Mouse (Mus musculus): ENCODE measurements around the gene Brca2. TPM values are rescaled to one million over a fixed set of nuclear protein-coding genes. Genes with fewer than 3 reads are reported as not detected.
"Not testable (repeated sequence)": the region's sequence is repeated elsewhere in the genome, so short reads cannot be mapped to it uniquely, and the experiment has no call there.

Gene Brca2
- total and polyA plus RNA-seq, 2 experiments from 2014 or later = 9.9 to 15.8 TPM

GRCm38 (mm10) chr5:150490821-150491220 lies 31.6 kb upstream of the Brca2 start:
- Histone ChIP-seq H3K27me3 (ENCODE audit: control insufficient read depth, insufficient read depth, low read length) (no peaks in the 10 kb centered on the region), H3K4me3 (ENCODE audit: low read depth, low read length) (no peak overlapping the region), H3K27ac (ENCODE audit: low read depth) (no peak overlapping the region), H3K9ac (replicated peaks; ENCODE audit: low read depth, low read length) (no peak overlapping the region), H3K9me3 (replicated peaks; ENCODE audit: control insufficient read depth, low read length) (no peaks in the 10 kb centered on the region), H3K4me2 (ENCODE audit: low read depth, low read length) (no peak overlapping the region), H3K4me1 (ENCODE audit: control insufficient read depth, insufficient read depth) (no peaks in the 10 kb centered on the region), H3K36me3 (replicated peaks; ENCODE audit: control insufficient read depth, insufficient read depth, low read length) (peaks cover 53% of the 10 kb centered on the region)
- TF ChIP-seq EP300 (IDR thresholded peaks at IDR 0.05; ENCODE audit: low read depth) (no peak), CTCF (IDR thresholded peaks at IDR 0.05; ENCODE audit: low read depth) (no peak)
- 67% methylated on average over 8 of the region's 8 CpGs for WGBS
- ATAC-seq (ENCODE audit: insufficient read depth, low read depth) (no peak), DNase-seq (ENCODE audit: low spot score) (no peak)

GRCm38 (mm10) chr5:150491573-150492173 lies 30.8 kb upstream of the Brca2 start:
- WGBS = 92% methylated on average over 4 of the region's 4 CpGs
- H3K27ac ChIP-seq (ENCODE audit: low read depth); H3K9me3 ChIP-seq (replicated peaks; ENCODE audit: control insufficient read depth, low read length); H3K4me3 ChIP-seq (ENCODE audit: low read depth, low read length); ATAC-seq (ENCODE audit: insufficient read depth, low read depth); H3K9ac ChIP-seq (replicated peaks; ENCODE audit: low read depth, low read length); DNase-seq (ENCODE audit: low spot score); H3K4me1 ChIP-seq (ENCODE audit: control insufficient read depth, insufficient read depth); H3K27me3 ChIP-seq (ENCODE audit: control insufficient read depth, insufficient read depth, low read length); H3K4me2 ChIP-seq (ENCODE audit: low read depth, low read length): not testable (repeated sequence)
- peaks cover 59% of the 10 kb centered on the region for H3K36me3 ChIP-seq (replicated peaks; ENCODE audit: control insufficient read depth, insufficient read depth, low read length)

GRCm38 (mm10) chr5:150495792-150496191 lies 26.6 kb upstream of the Brca2 start:
- ATAC-seq (ENCODE audit: insufficient read depth, low read depth) (no peak), DNase-seq (ENCODE audit: low spot score) (no peak)
- no peak overlapping the region for H3K9ac ChIP-seq (replicated peaks; ENCODE audit: low read depth, low read length)
- H3K4me1 ChIP-seq (ENCODE audit: control insufficient read depth, insufficient read depth) = no peaks in the 10 kb centered on the region
- no peak overlapping the region for H3K4me2 ChIP-seq (ENCODE audit: low read depth, low read length)
- no peak overlapping the region for H3K27ac ChIP-seq (ENCODE audit: low read depth)
- 55% methylated on average over 6 of the region's 6 CpGs for WGBS
- no peak overlapping the region for H3K4me3 ChIP-seq (ENCODE audit: low read depth, low read length)
- H3K36me3 ChIP-seq (replicated peaks; ENCODE audit: control insufficient read depth, insufficient read depth, low read length) = peaks cover 54% of the 10 kb centered on the region
- TF ChIP-seq CTCF (IDR thresholded peaks at IDR 0.05; ENCODE audit: low read depth) (peak; percentile 67), EP300 (IDR thresholded peaks at IDR 0.05; ENCODE audit: low read depth) (no peak)
- no peaks in the 10 kb centered on the region for H3K27me3 ChIP-seq (ENCODE audit: control insufficient read depth, insufficient read depth, low read length)
- no peaks in the 10 kb centered on the region for H3K9me3 ChIP-seq (replicated peaks; ENCODE audit: control insufficient read depth, low read length)

- Histone ChIP-seq H3K36me3 (replicated peaks; ENCODE audit: control insufficient read depth, insufficient read depth, low read length) (no peaks in the 10 kb centered on the region), H3K4me2 (ENCODE audit: low read depth, low read length) (no peak overlapping the region), H3K27me3 (ENCODE audit: control insufficient read depth, insufficient read depth, low read length) (no peaks in the 10 kb centered on the region), H3K9me3 (replicated peaks; ENCODE audit: control insufficient read depth, low read length) (no peaks in the 10 kb centered on the region), H3K9ac (replicated peaks; ENCODE audit: low read depth, low read length) (no peak overlapping the region), H3K27ac (ENCODE audit: low read depth) (no peak overlapping the region), H3K4me3 (ENCODE audit: low read depth, low read length) (no peak overlapping the region), H3K4me1 (ENCODE audit: control insufficient read depth, insufficient read depth) (no peaks in the 10 kb centered on the region)
- no peak for TF ChIP-seq EP300 (IDR thresholded peaks at IDR 0.05; ENCODE audit: low read depth)
- TF ChIP-seq CTCF (IDR thresholded peaks at IDR 0.05; ENCODE audit: low read depth) = no peak
- WGBS = 68% methylated on average over 6 of the region's 6 CpGs
- ATAC-seq (ENCODE audit: insufficient read depth, low read depth) (no peak), DNase-seq (ENCODE audit: low spot score) (no peak)
These were observed 11.8 kb upstream of the Brca2 start for GRCm38 (mm10) chr5:150510451-150511225.

GRCm38 (mm10) chr5:150513264-150513663 lies 9.2 kb upstream of the Brca2 start:
- Histone ChIP-seq H3K4me3 (ENCODE audit: low read depth, low read length) (no peak overlapping the region), H3K36me3 (replicated peaks; ENCODE audit: control insufficient read depth, insufficient read depth, low read length) (no peaks in the 10 kb centered on the region), H3K27me3 (ENCODE audit: control insufficient read depth, insufficient read depth, low read length) (no peaks in the 10 kb centered on the region), H3K9ac (replicated peaks; ENCODE audit: low read depth, low read length) (no peak overlapping the region), H3K4me1 (ENCODE audit: control insufficient read depth, insufficient read depth) (no peaks in the 10 kb centered on the region), H3K9me3 (replicated peaks; ENCODE audit: control insufficient read depth, low read length) (no peaks in the 10 kb centered on the region), H3K27ac (ENCODE audit: low read depth) (no peak overlapping the region), H3K4me2 (ENCODE audit: low read depth, low read length) (no peak overlapping the region)
- ATAC-seq (ENCODE audit: insufficient read depth, low read depth) = no peak
- 73% methylated on average over 4 of the region's 4 CpGs for WGBS
- TF ChIP-seq EP300 (IDR thresholded peaks at IDR 0.05; ENCODE audit: low read depth) (no peak), CTCF (IDR thresholded peaks at IDR 0.05; ENCODE audit: low read depth) (no peak)
- DNase-seq (ENCODE audit: low spot score) = no peak

All from heart, postnatal 0 days (tissue).